Mouse (Mus musculus) forelimb bud, embryonic 11.5 days (tissue): ENCODE results near the gene Gm11099.

Source experiments
- DNase-seq: peaks from one replicate; pipeline ENCODE4 v3.0.0-alpha.2; 2012; ENCODE audit warnings: low read depth, low spot score

Gene Gm11099

GRCm38 (mm10) chr2:58859134-58859533 lies at the start of gene Gm11099:
Gm11099 (plus strand) TSS chr2:58859434.
- no peak for DNase-seq

GRCm38 (mm10) chr2:58812941-58813340 lies 46.3 kb upstream of the Gm11099 start:
- no peak for DNase-seq

GRCm38 (mm10) chr2:58828910-58829600 lies 30.2 kb upstream of the Gm11099 start:
- no peak for DNase-seq

- peak; percentile 14 for DNase-seq
These were observed 29.1 kb upstream of the Gm11099 start for GRCm38 (mm10) chr2:58829981-58830742.

GRCm38 (mm10) chr2:58832253-58832980 lies 26.8 kb upstream of the Gm11099 start:
- DNase-seq, result no peak

GRCm38 (mm10) chr2:58841021-58841420 lies 18.2 kb upstream of the Gm11099 start:
- no peak for DNase-seq

- no peak for DNase-seq
These were observed 16.8 kb upstream of the Gm11099 start for GRCm38 (mm10) chr2:58842443-58842842.

GRCm38 (mm10) chr2:58844499-58844898 lies 14.7 kb upstream of the Gm11099 start:
- peak; percentile 19 for DNase-seq

GRCm38 (mm10) chr2:58879876-58880275 lies 20.6 kb downstream of the Gm11099 start:
- DNase-seq, result no peak

GRCm38 (mm10) chr2:58905057-58905456 lies 45.8 kb downstream of the Gm11099 start:
- DNase-seq, result no peak

GRCm38 (mm10) chr2:58906814-58907516 lies 47.7 kb downstream of the Gm11099 start:
- no peak for DNase-seq

GRCm38 (mm10) chr2:58912339-58912738 lies 53.1 kb downstream of the Gm11099 start:
- no peak for DNase-seq

- DNase-seq, result no peak
These were observed 59.1 kb downstream of the Gm11099 start for GRCm38 (mm10) chr2:58918351-58918750.

- no peak for DNase-seq
These were observed 66.3 kb downstream of the Gm11099 start for GRCm38 (mm10) chr2:58925551-58925950.

GRCm38 (mm10) chr2:58941361-58941760 lies 82.1 kb downstream of the Gm11099 start:
- DNase-seq, result no peak

- DNase-seq, result no peak
These were observed 89.6 kb downstream of the Gm11099 start for GRCm38 (mm10) chr2:58948796-58949195.

GRCm38 (mm10) chr2:58952101-58952500 lies 92.9 kb downstream of the Gm11099 start:
- DNase-seq, result no peak

- no peak for DNase-seq
These were observed 97.1 kb downstream of the Gm11099 start for GRCm38 (mm10) chr2:58956351-58956750.

- DNase-seq, result no peak
These were observed 97.6 kb downstream of the Gm11099 start for GRCm38 (mm10) chr2:58956770-58957300.
